12 mouse cellular contexts compared by ENCODE assay signal in the genomic region with DNA sequence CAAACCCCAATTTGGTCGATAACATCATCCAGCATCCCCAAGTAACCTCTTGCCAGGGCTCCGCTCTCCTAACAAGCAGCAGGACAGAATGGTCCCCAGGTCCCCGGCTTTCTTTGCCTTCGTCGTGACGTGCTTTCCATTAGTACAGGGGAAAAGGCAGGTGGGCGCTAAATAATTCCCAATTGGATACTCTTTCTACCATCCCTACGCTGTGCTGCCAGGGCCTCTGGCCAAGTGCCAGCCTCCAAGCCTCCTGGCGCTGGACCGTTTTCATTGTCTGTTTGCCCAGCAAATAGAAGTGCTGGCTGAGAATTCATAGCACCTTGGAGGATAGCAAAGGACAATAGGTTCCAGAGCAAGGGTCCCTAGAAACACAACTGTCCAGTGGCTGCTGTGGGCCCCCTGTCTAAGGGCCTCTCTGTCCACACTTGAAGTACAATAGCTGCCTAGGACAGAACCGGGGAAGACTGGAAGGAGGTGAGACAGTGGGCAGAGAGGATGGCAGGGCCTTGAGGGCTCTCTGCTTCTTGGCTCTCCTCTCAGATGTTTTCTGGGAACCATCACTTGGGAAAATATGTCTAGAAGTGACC.
DNase-seq lines count a peak whose midpoint lies in the region; ATAC-seq and TF ChIP-seq lines count a peak whose summit lies in the region.
"Had no signal": no experiment of that assay in that cellular context is flagged by ENCODE, and none has a peak within 500 bp of the region (broad histone marks: within the 10 kb centered on the region; RNA-seq: fewer than 3 reads in every experiment).

No protein-coding gene starts in this region.

- 42% methylated on average over 11 of the region's 11 CpGs for WGBS in cerebellum, adult 2 months
- WGBS in liver, adult 2 months = 47% methylated on average over 11 of the region's 11 CpGs
- WGBS in midbrain, embryonic 11.5 days = 59% methylated on average over 11 of the region's 11 CpGs
- 63% methylated on average over 11 of the region's 11 CpGs for WGBS in kidney, embryonic 14.5 days

- H3K27me3 ChIP-seq in cerebellum, adult 2 months (ENCODE audit: control insufficient read depth, insufficient read depth, low read length) = no peaks in the 10 kb centered on the region
- H3K27me3 ChIP-seq in liver, adult 2 months (ENCODE audit: control insufficient read depth, insufficient read depth, low read length) = no peaks in the 10 kb centered on the region
- peaks cover 14% of the 10 kb centered on the region for H3K27me3 ChIP-seq in midbrain, embryonic 11.5 days (ENCODE audit: control insufficient read depth, insufficient read depth, low read length)
- peaks cover 10% of the 10 kb centered on the region; the same call in 1 of the 2 replicates for H3K27me3 ChIP-seq in kidney, embryonic 14.5 days (ENCODE audit: control insufficient read depth, insufficient read depth, low read length)

- no peaks in the 10 kb centered on the region for H3K79me2 ChIP-seq in liver, adult 2 months (ENCODE audit: control insufficient read depth, insufficient read depth, low read length)

- DNase-seq in cerebellum, adult 2 months = peak; percentile 52 to 53
- DNase-seq in liver, adult 2 months (ENCODE audit: extremely low read depth, low read depth, low spot score) = peak; percentile 18
- no peak for DNase-seq in liver
- peak; percentile 36 for DNase-seq in cerebellum, adult 9-10 months
- DNase-seq in midbrain, embryonic 11.5 days (ENCODE audit: low spot score, missing footprints) = peak; percentile 73
- DNase-seq in frontal cortex, adult 2 months (ENCODE audit: extremely low spot score in 1 of 2, low spot score in 1 of 2) = no peak
- DNase-seq: adrenal gland, postnatal 36 days; kidney, adult 18-20 months; right cerebral cortex, postnatal 25 days; thymus, postnatal 36 days had no signal

- no peak overlapping the region for H3K4me3 ChIP-seq in cerebellum, adult 2 months (replicated peaks; ENCODE audit: insufficient read depth, low read depth, low read length)
- no peak overlapping the region for H3K4me3 ChIP-seq in liver, adult 2 months (ENCODE audit: insufficient read depth, low read depth, low read length)
- no peak overlapping the region for H3K4me3 ChIP-seq in midbrain, embryonic 11.5 days (ENCODE audit: low read depth, low read length)
- H3K4me3 ChIP-seq in kidney, embryonic 14.5 days (ENCODE audit: low read length) = no peak overlapping the region

- no peak overlapping the region for H3K9ac ChIP-seq in liver, adult 2 months (ENCODE audit: low read depth, low read length)
- H3K9ac ChIP-seq in midbrain, embryonic 11.5 days (ENCODE audit: low read length) = no peak overlapping the region
- no peak overlapping the region for H3K9ac ChIP-seq in kidney, embryonic 14.5 days (ENCODE audit: low read depth, low read length)

- peaks cover 3% of the 10 kb centered on the region; the same call in 1 of the 2 replicates for H3K4me1 ChIP-seq in cerebellum, adult 2 months (ENCODE audit: control insufficient read depth, insufficient read depth, low read length)
- H3K4me1 ChIP-seq in liver, adult 2 months (ENCODE audit: control insufficient read depth, insufficient read depth, low read length) = no peaks in the 10 kb centered on the region
- no peaks in the 10 kb centered on the region for H3K4me1 ChIP-seq in midbrain, embryonic 11.5 days (ENCODE audit: control insufficient read depth, insufficient read depth, low read length)
- H3K4me1 ChIP-seq in kidney, embryonic 14.5 days (ENCODE audit: control insufficient read depth, insufficient read depth, low read length) = 0 out of 2 replicates have a peak, but pooled peaks cover 6% of the 10 kb centered on the region

- no peaks in the 10 kb centered on the region for H3K36me3 ChIP-seq in liver, adult 2 months (ENCODE audit: control insufficient read depth, insufficient read depth, low read length)
- H3K36me3 ChIP-seq in midbrain, embryonic 11.5 days (ENCODE audit: control insufficient read depth, insufficient read depth, low read length) = no peaks in the 10 kb centered on the region
- no peaks in the 10 kb centered on the region for H3K36me3 ChIP-seq in kidney, embryonic 14.5 days (ENCODE audit: control insufficient read depth, insufficient read depth, low read length)

- H3K4me2 ChIP-seq in midbrain, embryonic 11.5 days = no peak overlapping the region
- no peak overlapping the region for H3K4me2 ChIP-seq in kidney, embryonic 14.5 days (replicated peaks; ENCODE audit: low read depth, low read length)

- no peaks in the 10 kb centered on the region for H3K9me3 ChIP-seq in midbrain, embryonic 11.5 days (ENCODE audit: control insufficient read depth, low read length)
- H3K9me3 ChIP-seq in kidney, embryonic 14.5 days (ENCODE audit: control insufficient read depth, low read length) = no peaks in the 10 kb centered on the region

- H3K27ac ChIP-seq in cerebellum, adult 2 months (ENCODE audit: insufficient read depth, low read length) = no peak overlapping the region
- no peak overlapping the region for H3K27ac ChIP-seq in liver, adult 2 months (replicated peaks; ENCODE audit: insufficient read depth, low read depth, low read length)
- no peak overlapping the region for H3K27ac ChIP-seq in midbrain, embryonic 11.5 days (ENCODE audit: low read depth, low read length)
- no peak overlapping the region for H3K27ac ChIP-seq in kidney, embryonic 14.5 days (ENCODE audit: low read depth, low read length)

- TF ChIP-seq POLR2A in cerebellum, adult 2 months (IDR thresholded peaks at IDR 0.05; ENCODE audit: borderline replicate concordance, insufficient read depth, low read length) = no peak
- TF ChIP-seq POLR2A in liver, adult 2 months (IDR thresholded peaks at IDR 0.05; ENCODE audit: extremely low read depth, insufficient read depth, low read length) = no peak

- no peak for ATAC-seq in cerebellum, adult (ENCODE audit: insufficient number of reproducible peaks, low FRiP score, low TSS enrichment)
- no peak for ATAC-seq in midbrain, embryonic 11.5 days (ENCODE audit: low FRiP score)
- ATAC-seq in kidney, embryonic 14.5 days (ENCODE audit: low FRiP score, low TSS enrichment) = no peak

- TF ChIP-seq CTCF in cerebellum, adult 2 months (IDR thresholded peaks at IDR 0.05; ENCODE audit: borderline replicate concordance, insufficient read depth, low read depth, low read length) = no peak
- 0 out of 2 replicates have a peak, but pooled peaks have one; percentile 4 for TF ChIP-seq CTCF in liver, adult 2 months (IDR thresholded peaks at IDR 0.05; ENCODE audit: low read depth, low read length)

Comparison
In these comparisons a context has a peak if more than half of its experiments do, and no peak if none do; other contexts are left out.
1. DNase-seq: peak in cerebellum, adult 2 months (2 of 2), liver, adult 2 months (single experiment), cerebellum, adult 9-10 months (single experiment) and midbrain, embryonic 11.5 days (single experiment); none in liver (single experiment) and frontal cortex, adult 2 months (0 of 2).